Mouse (Mus musculus) megakaryocyte-erythroid progenitor cell, adult 5-6 weeks (primary cell): ENCODE measurements at regions not wholly inside any gene's neighbourhood (a gene's known extent, or its start where the extent isn't known, plus 50 kb on each side); places are given as distances from the start of the nearest gene placed in this dataset.

Experiments
- ATAC-seq: replicated peaks from 2 replicates; pipeline ENCODE4 v1.8.0; 2016; ENCODE audit warnings: mild to moderate bottlenecking, inconsistent platforms; ENCODE audit not compliant: severe bottlenecking, poor library complexity, low FRiP score, low TSS enrichment

- no peak for ATAC-seq
Measured at GRCm38 (mm10) chr2:48694509-48694908, 119.4 kb upstream of the Acvr2a start.

GRCm38 (mm10) chr2:48700886-48701285 is 113.0 kb upstream of the Acvr2a start:
- no peak for ATAC-seq

- ATAC-seq, result no peak
Measured at GRCm38 (mm10) chr2:48705103-48705804, 108.7 kb upstream of the Acvr2a start.

- no peak for ATAC-seq
Measured at GRCm38 (mm10) chr2:48705805-48706150, 108.1 kb upstream of the Acvr2a start.

GRCm38 (mm10) chr2:48706188-48706587 is 107.7 kb upstream of the Acvr2a start:
- no peak for ATAC-seq

GRCm38 (mm10) chr2:48716206-48716605 is 97.7 kb upstream of the Acvr2a start:
- ATAC-seq, result no peak

- no peak for ATAC-seq
Measured at GRCm38 (mm10) chr2:48717770-48718169, 96.1 kb upstream of the Acvr2a start.

- no peak for ATAC-seq
Measured at GRCm38 (mm10) chr2:48718261-48718660, 95.6 kb upstream of the Acvr2a start.

GRCm38 (mm10) chr2:48730780-48731179 is 83.1 kb upstream of the Acvr2a start:
- no peak for ATAC-seq

GRCm38 (mm10) chr2:48733936-48734335 is 80.0 kb upstream of the Acvr2a start:
- no peak for ATAC-seq

GRCm38 (mm10) chr2:48734521-48734920 is 79.4 kb upstream of the Acvr2a start:
- no peak for ATAC-seq

- ATAC-seq, result no peak
Measured at GRCm38 (mm10) chr2:48736312-48736711, 77.6 kb upstream of the Acvr2a start.
